Mouse (Mus musculus) CD4-positive helper T cell, adult 2 months (primary cell): ENCODE data around the gene Cstf3.
A peak's percentile ranks its signal among the peaks of the same experiment; 100 is the strongest.
"Not testable (repeated sequence)": the region's sequence is repeated elsewhere in the genome, so short reads cannot be mapped to it uniquely, and the experiment has no call there.

Source experiments
- DNase-seq: peaks from one replicate; pipeline ENCODE4 v3.0.0-alpha.2; 2012; ENCODE audit warnings: low read depth, missing footprints, low spot score

Cstf3 gene

GRCm38 (mm10) chr2:104590068-104590828 lies at the start of gene Cstf3:
Cstf3 (plus strand) TSS chr2:104590523.
- peak; percentile 98 for DNase-seq

GRCm38 (mm10) chr2:104556711-104557110 lies 33.6 kb upstream of the Cstf3 start:
- not testable (repeated sequence) for DNase-seq

- DNase-seq: no peak
Observed at GRCm38 (mm10) chr2:104557722-104558121, 32.6 kb upstream of the Cstf3 start.

GRCm38 (mm10) chr2:104558326-104558725 lies 32.0 kb upstream of the Cstf3 start:
- no peak for DNase-seq

GRCm38 (mm10) chr2:104558938-104559337 lies 31.4 kb upstream of the Cstf3 start:
- no peak for DNase-seq

- no peak for DNase-seq
Observed at GRCm38 (mm10) chr2:104559591-104560380, 30.5 kb upstream of the Cstf3 start.

GRCm38 (mm10) chr2:104561386-104561785 lies 28.9 kb upstream of the Cstf3 start:
- DNase-seq: peak; percentile 38

- no peak for DNase-seq
Observed at GRCm38 (mm10) chr2:104561986-104562532, 28.3 kb upstream of the Cstf3 start.

GRCm38 (mm10) chr2:104572066-104572465 lies 18.3 kb upstream of the Cstf3 start:
- DNase-seq: no peak

- no peak for DNase-seq
Observed at GRCm38 (mm10) chr2:104576216-104576615, 14.1 kb upstream of the Cstf3 start.

- DNase-seq: no peak
Observed at GRCm38 (mm10) chr2:104578021-104578420, 12.3 kb upstream of the Cstf3 start.

GRCm38 (mm10) chr2:104578836-104579604 lies 11.3 kb upstream of the Cstf3 start:
- no peak for DNase-seq

- DNase-seq: no peak
Observed at GRCm38 (mm10) chr2:104579784-104580446, 10.4 kb upstream of the Cstf3 start.

GRCm38 (mm10) chr2:104581281-104581879 lies 8.9 kb upstream of the Cstf3 start:
- no peak for DNase-seq

- no peak for DNase-seq
Observed at GRCm38 (mm10) chr2:104583032-104583431, 7.3 kb upstream of the Cstf3 start.

GRCm38 (mm10) chr2:104584226-104584625 lies 6.1 kb upstream of the Cstf3 start:
- DNase-seq: no peak

GRCm38 (mm10) chr2:104585645-104586044 lies 4.7 kb upstream of the Cstf3 start:
- no peak for DNase-seq

GRCm38 (mm10) chr2:104588552-104588951 lies 1.8 kb upstream of the Cstf3 start:
- DNase-seq: no peak

- DNase-seq: no peak
Observed at GRCm38 (mm10) chr2:104590829-104591117, 450 bp downstream of the Cstf3 start.

GRCm38 (mm10) chr2:104591141-104591540 lies 818 bp downstream of the Cstf3 start:
- DNase-seq: no peak

- no peak for DNase-seq
Observed at GRCm38 (mm10) chr2:104595063-104595462, 4.7 kb downstream of the Cstf3 start.
